ENCODE assay signal across 8 mouse cellular contexts in genomic region chr2:132043101-132043621, GRCm38 (mm10). TPM values are rescaled to one million over a fixed set of nuclear protein-coding genes. Genes with fewer than 3 reads are reported as not detected.
DNase-seq lines count a peak whose midpoint lies in the region; ATAC-seq and TF ChIP-seq lines count a peak whose summit lies in the region.

No protein-coding gene starts in this region.

- no peaks in the 10 kb centered on the region for H3K79me2 ChIP-seq in myocyte (ENCODE audit: control insufficient read depth, insufficient read depth)

- no peaks in the 10 kb centered on the region for H3K27me3 ChIP-seq in intestine, embryonic 16.5 days (replicated peaks; ENCODE audit: control insufficient read depth, insufficient read depth, low read length)
- no peaks in the 10 kb centered on the region for H3K27me3 ChIP-seq in myocyte (ENCODE audit: control insufficient read depth, insufficient read depth, insufficient read length)

- H3ac ChIP-seq in myocyte (ENCODE audit: control insufficient read depth, insufficient read length), result no peak overlapping the region

- H3K4me1 ChIP-seq in intestine, embryonic 16.5 days (ENCODE audit: control insufficient read depth, insufficient read depth, low read length), result peaks cover 12% of the 10 kb centered on the region; the same call in 1 of the 2 replicates

- H3K27ac ChIP-seq in intestine, embryonic 16.5 days (ENCODE audit: low read length), result peak overlapping the region; percentile 63

- intact Hi-C loops in left cerebral cortex, postnatal 25 days (cut with DNase I), result no loop called here

- ATAC-seq in intestine, embryonic 16.5 days, result peak; percentile 93

- TF ChIP-seq POLR2A in myocyte (IDR thresholded peaks at IDR 0.05; ENCODE audit: insufficient read length, low read depth), result no peak

- WGBS in intestine, embryonic 16.5 days, result 26% methylated on average over 13 of the region's 13 CpGs

- H3K9ac ChIP-seq in intestine, embryonic 16.5 days (ENCODE audit: low read depth, low read length), result peak overlapping the region; percentile 41; the same call in 1 of the 2 replicates

- H3K36me3 ChIP-seq in intestine, embryonic 16.5 days (ENCODE audit: control insufficient read depth, insufficient read depth, low read length), result no peaks in the 10 kb centered on the region
- no peaks in the 10 kb centered on the region for H3K36me3 ChIP-seq in myocyte (ENCODE audit: control insufficient read depth, insufficient read depth)

- H3K4me2 ChIP-seq in intestine, embryonic 16.5 days (ENCODE audit: low read depth, low read length), result peak overlapping the region; percentile 20; the same call in 1 of the 2 replicates
- H3K4me2 ChIP-seq in myocyte (ENCODE audit: low read depth), result no peak overlapping the region

- no peaks in the 10 kb centered on the region for H3K9me3 ChIP-seq in intestine, embryonic 16.5 days (ENCODE audit: control insufficient read depth, low read length)

- DNase-seq in adrenal gland, postnatal 14 days, result peak; percentile 87
- DNase-seq in cerebellum, postnatal 4 days (ENCODE audit: low spot score in 2 of 2), result peak; percentile 49 to 77
- DNase-seq in heart, adult 11 months, result peak; percentile 99
- DNase-seq in left cerebral cortex, postnatal 25 days (ENCODE audit: low spot score in 2 of 2), result peak; percentile 54 to 70
- DNase-seq in urinary bladder, postnatal 14 days (ENCODE audit: low spot score), result peak; percentile 84
- DNase-seq in natural killer cell, adult 2 months (ENCODE audit: low spot score in 2 of 2), result no peak

- H3K4me3 ChIP-seq in intestine, embryonic 16.5 days (ENCODE audit: low read length), result no peak overlapping the region
- no peak overlapping the region for H3K4me3 ChIP-seq in myocyte

TF ChIP-seq in myocyte, 11 proteins besides CTCF, POLR2A, EP300 and RAD21:
- peak in 2 of 3 experiments; percentile 9 to 37 for TF ChIP-seq MYOD1 (IDR thresholded peaks at IDR 0.05; ENCODE audit: control insufficient read depth in 1 of 3, insufficient read length in 2 of 3, low read depth in 2 of 3)
- TF ChIP-seq TCF12 (IDR thresholded peaks at IDR 0.05; ENCODE audit: insufficient read depth, poor library complexity, severe bottlenecking), result no peak
- TF ChIP-seq MYOG (IDR thresholded peaks at IDR 0.05; ENCODE audit: control insufficient read depth in 1 of 3, insufficient read depth in 1 of 3, insufficient read length in 2 of 3, low read depth in 2 of 3), result peak in 2 of 3 experiments; percentile 17 to 56

RNA-seq across cellular contexts. Expression of gene Rassf2, which starts 13.1 kb away (rescaled TPM):
- total RNA-seq in adrenal gland, postnatal 14 days (2021), result 9.4 and 22.2 TPM in 2 replicates
- polyA plus RNA-seq in intestine, embryonic 16.5 days (2015; fragmentation: Nextera tagmentation; extraction: Ambion mirVana), result 8.2 and 9.0 TPM in 2 replicates
- total RNA-seq in left cerebral cortex, postnatal 25 days (2021), result 10 to 100 TPM; 36.1 to 38.7 TPM
- polyA plus RNA-seq in myocyte (2012; fragmentation: generic; extraction: Trizol), result 8.4 TPM

Comparison
In these comparisons a context has a peak if more than half of its experiments do, and no peak if none do; other contexts are left out.
1. DNase-seq: peak in adrenal gland, postnatal 14 days (single experiment), cerebellum, postnatal 4 days (2 of 2), heart, adult 11 months (single experiment), left cerebral cortex, postnatal 25 days (2 of 2) and urinary bladder, postnatal 14 days (single experiment); none in natural killer cell, adult 2 months (0 of 2).